In the genomic region with DNA sequence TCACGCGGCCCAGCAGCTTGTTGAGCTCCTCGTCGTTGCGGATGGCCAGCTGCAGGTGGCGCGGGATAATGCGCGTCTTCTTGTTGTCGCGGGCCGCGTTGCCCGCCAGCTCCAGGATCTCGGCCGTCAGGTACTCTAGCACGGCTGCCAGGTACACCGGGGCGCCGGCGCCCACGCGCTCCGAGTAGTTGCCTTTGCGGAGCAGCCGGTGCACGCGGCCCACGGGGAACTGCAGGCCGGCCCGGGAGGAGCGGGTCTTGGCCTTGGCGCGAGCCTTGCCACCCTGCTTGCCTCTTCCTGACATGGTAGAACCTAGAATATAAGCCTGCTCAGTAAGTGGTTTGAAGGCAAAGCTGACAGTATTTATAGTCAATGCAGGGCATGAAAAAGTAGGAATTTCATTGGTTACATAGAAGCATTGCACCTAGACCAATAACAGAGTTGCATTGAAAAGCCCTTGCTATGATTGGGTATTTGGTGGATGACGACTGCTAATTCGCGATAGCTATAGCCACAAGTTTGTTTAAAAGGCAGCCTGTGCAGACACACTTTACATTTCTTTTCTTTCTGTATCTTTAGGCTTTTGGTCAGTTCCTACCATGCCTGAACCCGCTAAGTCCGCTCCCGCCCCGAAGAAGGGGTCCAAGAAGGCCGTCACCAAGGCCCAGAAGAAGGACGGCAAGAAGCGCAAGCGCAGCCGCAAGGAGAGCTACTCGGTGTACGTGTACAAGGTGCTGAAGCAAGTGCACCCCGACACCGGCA, we compare ENCODE assay signal across 8 mouse cellular contexts. TPM values are rescaled to one million over a fixed set of nuclear protein-coding genes. Genes with fewer than 3 reads are reported as not detected.
DNase-seq lines count a peak whose midpoint lies in the region; ATAC-seq and TF ChIP-seq lines count a peak whose summit lies in the region.
"Not testable (repeated sequence)": the region's sequence is repeated elsewhere in the genome, so short reads cannot be mapped to it uniquely, and the experiment has no call there.

Hist1h2ak (minus strand) TSS at position 304 of the 762 bp plus-strand sequence.
Hist1h2bn (plus strand) TSS at position 600 of the 762 bp plus-strand sequence.

- H3K9ac ChIP-seq in heart, embryonic 13.5 days: peak within 1 kb of the TSS; percentile 84
- peak within 1 kb of the TSS; percentile 46; the same call in 1 of the 2 replicates for H3K9ac ChIP-seq in kidney, postnatal 0 days (ENCODE audit: low read depth, low read length)
- peak within 1 kb of the TSS; percentile 77 for H3K9ac ChIP-seq in liver, adult 2 months (ENCODE audit: low read depth, low read length)

- TF ChIP-seq CTCF in kidney, postnatal 0 days (IDR thresholded peaks at IDR 0.05; ENCODE audit: low read depth): peak; percentile 30; the same call in 1 of the 2 replicates
- not testable (repeated sequence) for TF ChIP-seq CTCF in liver, adult 2 months (IDR thresholded peaks at IDR 0.05; ENCODE audit: low read depth, low read length)

- H3K4me1 ChIP-seq in heart, embryonic 13.5 days: peaks cover 51% of the 10 kb centered on the region
- H3K4me1 ChIP-seq in kidney, postnatal 0 days (replicated peaks; ENCODE audit: insufficient read depth, low read length); liver, adult 2 months (ENCODE audit: control insufficient read depth, insufficient read depth, low read length): not testable (repeated sequence)

- H3K36me3 ChIP-seq in heart, embryonic 13.5 days; kidney, postnatal 0 days (ENCODE audit: insufficient read depth, low read length); liver, adult 2 months (ENCODE audit: control insufficient read depth, insufficient read depth, low read length): not testable (repeated sequence)

- H3K4me2 ChIP-seq in heart, embryonic 13.5 days: peak within 1 kb of the TSS; percentile 81
- peak within 1 kb of the TSS; percentile 65 for H3K4me2 ChIP-seq in kidney, postnatal 0 days (ENCODE audit: low read length)

- not testable (repeated sequence) for H3K9me3 ChIP-seq in heart, embryonic 13.5 days; kidney, postnatal 0 days (replicated peaks; ENCODE audit: low read length)

- H3K4me3 ChIP-seq in heart, embryonic 13.5 days: peak within 1 kb of the TSS; percentile 58
- peak within 1 kb of the TSS; percentile 44 for H3K4me3 ChIP-seq in kidney, postnatal 0 days (replicated peaks; ENCODE audit: low read depth, low read length)
- peak within 1 kb of the TSS; percentile 97 for H3K4me3 ChIP-seq in liver, adult 2 months (ENCODE audit: insufficient read depth, low read depth, low read length)

- 0 out of 2 replicates have a peak, but pooled peaks have one; percentile 35 for TF ChIP-seq POLR2A in liver, adult 2 months (IDR thresholded peaks at IDR 0.05; ENCODE audit: extremely low read depth, insufficient read depth, low read length)

- not testable (repeated sequence) for H3K27me3 ChIP-seq in heart, embryonic 13.5 days (replicated peaks); kidney, postnatal 0 days (ENCODE audit: insufficient read depth, low read length); liver, adult 2 months (ENCODE audit: control insufficient read depth, insufficient read depth, low read length)

- peak; percentile 92 for DNase-seq in CD4-positive helper T cell, adult 2 months (ENCODE audit: low read depth, low spot score)
- DNase-seq in brain, embryonic 18.5 days (ENCODE audit: low read depth, low spot score): peak; percentile 92
- peak; percentile 99 for DNase-seq in kidney, postnatal 0 days (ENCODE audit: low spot score)
- DNase-seq in liver, adult 2 months (ENCODE audit: extremely low read depth, low read depth, low spot score): peak; percentile 80
- DNase-seq in spleen, postnatal 36 days (ENCODE audit: low spot score in 2 of 2): peak; percentile 85 to 91

- under 1% methylated on average over 48 of the region's 50 CpGs for WGBS in heart, embryonic 13.5 days
- WGBS in kidney, postnatal 0 days: under 1% methylated on average over 32 of the region's 50 CpGs
- WGBS in liver, adult 2 months: under 1% methylated on average over 48 of the region's 50 CpGs

- H3K27ac ChIP-seq in heart, embryonic 13.5 days (replicated peaks): peak within 1 kb of the TSS; percentile 93
- peak within 1 kb of the TSS; percentile 92 for H3K27ac ChIP-seq in kidney, postnatal 0 days
- peak within 1 kb of the TSS; percentile 81 for H3K27ac ChIP-seq in liver, adult 2 months (replicated peaks; ENCODE audit: insufficient read depth, low read depth, low read length)

- ATAC-seq in erythroid progenitor cell, adult 5-6 weeks (replicated peaks; ENCODE audit: low FRiP score, poor library complexity, severe bottlenecking): peak; percentile 71
- ATAC-seq in heart, embryonic 13.5 days (ENCODE audit: extremely low read depth, insufficient number of reproducible peaks, low FRiP score, low TSS enrichment): peak; percentile 81
- ATAC-seq in kidney, postnatal 0 days (replicated peaks; ENCODE audit: low FRiP score, low read depth): peak; percentile 96
- peak; percentile 95 for ATAC-seq in monocyte, adult 5-6 weeks (replicated peaks; ENCODE audit: insufficient number of reproducible peaks, low FRiP score, low TSS enrichment, poor library complexity, severe bottlenecking)

- not testable (repeated sequence) for H3K79me2 ChIP-seq in liver, adult 2 months (ENCODE audit: control insufficient read depth, insufficient read depth, low read length)

RNA-seq across cellular contexts. Expression of gene Hist1h2ak, which starts in this region (rescaled TPM):
- total RNA-seq in erythroid progenitor cell, adult 5-6 weeks (2015; ENCODE audit: low replicate concordance): 480 and 792 TPM in 2 replicates
- 4,887 and 6,345 TPM in 2 replicates for total RNA-seq in erythroid progenitor cell, adult 5-6 weeks (2017; ENCODE audit: low replicate concordance)
- 9.5 and 15.8 TPM in 2 replicates for polyA plus RNA-seq in heart, embryonic 13.5 days (2015; fragmentation: Nextera tagmentation; extraction: Ambion mirVana)
- 18.1 and 21.5 TPM in 2 replicates for polyA plus RNA-seq in kidney, postnatal 0 days (2015; fragmentation: Nextera tagmentation; extraction: Ambion mirVana)
- total RNA-seq in liver, adult 2 months (2014; rRNA removed): 3.3 and 6.0 TPM in 2 replicates
- polyA plus RNA-seq in liver, adult 2 months (2012; rRNA removed): 0.47 TPM in 1 of 2 replicates, not detected in the other
- 46.9 to 83.1 TPM (median 55.4 TPM) in 3 replicates for total RNA-seq in monocyte, adult 5-6 weeks (2017)

RNA-seq across cellular contexts. Expression of gene Hist1h2bn, which starts in this region (rescaled TPM):
- total RNA-seq in erythroid progenitor cell, adult 5-6 weeks (2015; ENCODE audit: low replicate concordance): 1,688 and 1,944 TPM in 2 replicates
- 6,530 and 7,011 TPM in 2 replicates for total RNA-seq in erythroid progenitor cell, adult 5-6 weeks (2017; ENCODE audit: low replicate concordance)
- 1.4 and 3.5 TPM in 2 replicates for polyA plus RNA-seq in heart, embryonic 13.5 days (2015; fragmentation: Nextera tagmentation; extraction: Ambion mirVana)
- 1.8 and 4.6 TPM in 2 replicates for polyA plus RNA-seq in kidney, postnatal 0 days (2015; fragmentation: Nextera tagmentation; extraction: Ambion mirVana)
- total RNA-seq in liver, adult 2 months (2014; rRNA removed): 4.6 and 10.8 TPM in 2 replicates
- polyA plus RNA-seq in liver, adult 2 months (2012; rRNA removed): not detected in 2 replicates
- total RNA-seq in monocyte, adult 5-6 weeks (2017): 54.5 to 81.8 TPM (median 76.8 TPM) in 3 replicates

Comparison
In these comparisons a context has a peak if more than half of its experiments do, and no peak if none do; other contexts are left out.
1. Peak in every context shown above with its lines: DNase-seq, ATAC-seq, H3K4me3 ChIP-seq and H3K27ac ChIP-seq.
2. RNA of gene Hist1h2bn (total RNA-seq): 1,688 to 7,011 TPM in erythroid progenitor cell, adult 5-6 weeks; 54.5 to 81.8 TPM in monocyte, adult 5-6 weeks and 4.6 to 10.8 TPM in liver, adult 2 months; every median in the first group is over 10 times any median in the second.
3. H3K4me3 ChIP-seq: peak in every context shown above with its lines; median percentile 97 in liver, adult 2 months; 58 in heart, embryonic 13.5 days; 44 in kidney, postnatal 0 days.